Mouse (Mus musculus) MEL (cell line): ENCODE results near the gene Psmc3ip. TPM values are rescaled to one million over a fixed set of nuclear protein-coding genes. Genes with fewer than 3 reads are reported as not detected.

ENCODE experiments used
- DNase-seq: peaks from one replicate; pipeline ENCODE4 v3.0.0; 2011; ENCODE audit warnings: low read depth, low spot score
- H3K27ac ChIP-seq: 2 replicates; pipeline ENCODE4 v1.5.1; 2012; ENCODE audit warnings: low read depth, mild to moderate bottlenecking, control low read depth, low read length, moderate library complexity; ENCODE audit not compliant: control insufficient read depth
- H3K27me3 ChIP-seq, 2 experiments: fragments of 150-350 bp in 1 of 2; sonication (generic) in 1 of 2; 2 replicates each; pipeline ENCODE4 v1.6.1; 2012; ENCODE audit warnings: low read length in 2 of 2, mild to moderate bottlenecking in 2 of 2, improper control_type of control experiment in 1 of 2, moderate library complexity in 1 of 2; ENCODE audit not compliant: insufficient read depth in 2 of 2, control insufficient read depth in 1 of 2
- H3K36me3 ChIP-seq, 2 experiments: 2 replicates each; pipeline ENCODE4 v1.6.1; 2012 to 2014; ENCODE audit warnings: low read length in 2 of 2, improper control_type of control experiment in 1 of 2, inconsistent platforms in 1 of 2, mild to moderate bottlenecking in 1 of 2; ENCODE audit not compliant: insufficient read depth in 2 of 2, control insufficient read depth in 1 of 2
- H3K4me1 ChIP-seq, 2 experiments: fragments of 150-350 bp in 1 of 2; sonication (generic) in 1 of 2; 2 replicates each; pipeline ENCODE4 v1.6.1; 2012; ENCODE audit warnings: low read length in 2 of 2, improper control_type of control experiment in 1 of 2, mild to moderate bottlenecking in 1 of 2; ENCODE audit not compliant: insufficient read depth in 2 of 2, control insufficient read depth in 1 of 2
- H3K4me3 ChIP-seq, 2 experiments: fragments of 150-350 bp in 1 of 2; sonication (generic) in 1 of 2; 2 replicates each; pipeline ENCODE4 v1.5.1; 2012; ENCODE audit warnings: low read depth in 2 of 2, low read length in 2 of 2, mild to moderate bottlenecking in 2 of 2, moderate library complexity in 2 of 2, control low read depth in 1 of 2, improper control_type of control experiment in 1 of 2; ENCODE audit not compliant: control insufficient read depth in 1 of 2, insufficient read depth in 1 of 2
- H3K79me2 ChIP-seq: 2 replicates; pipeline ENCODE4 v1.6.1; 2012; ENCODE audit warnings: mild to moderate bottlenecking, low read length, moderate library complexity; ENCODE audit not compliant: control insufficient read depth, poor library complexity, insufficient read depth
- H3K9ac ChIP-seq: 2 replicates; pipeline ENCODE4 v1.6.1; 2012; ENCODE audit warnings: low read depth, mild to moderate bottlenecking, control low read depth, low read length, moderate library complexity; ENCODE audit not compliant: control insufficient read depth, poor library complexity, severe bottlenecking
- H3K9me3 ChIP-seq: fragments of 150-350 bp; sonication (generic); replicated peaks from 2 replicates; pipeline ENCODE4 v1.6.1; 2012; ENCODE audit warnings: mild to moderate bottlenecking, low read length, improper control_type of control experiment, moderate library complexity; ENCODE audit not compliant: insufficient read depth
- ELF1 ChIP-seq: IDR thresholded peaks from 2 replicates; pipeline ENCODE4 v1.6.1; 2014; ENCODE audit warnings: low read depth, mild to moderate bottlenecking, inconsistent platforms, low read length, improper control_type of control experiment, moderate library complexity
- ETS1 ChIP-seq: IDR thresholded peaks from 2 replicates; pipeline ENCODE4 v1.6.1; 2012; ENCODE audit warnings: low read depth, mild to moderate bottlenecking, inconsistent platforms, low read length, improper control_type of control experiment, moderate library complexity
- GABPA ChIP-seq: IDR thresholded peaks from 2 replicates; pipeline ENCODE4 v1.6.1; 2012; ENCODE audit warnings: low read depth, mild to moderate bottlenecking, inconsistent platforms, low read length, improper control_type of control experiment, moderate library complexity
- JUND ChIP-seq: IDR thresholded peaks from 2 replicates; pipeline ENCODE4 v1.6.1; 2011; ENCODE audit warnings: low read depth, mild to moderate bottlenecking, improper control_type of control experiment, low read length
- KAT2A ChIP-seq: conservative IDR thresholded peaks from 2 replicates; pipeline ENCODE4 v1.6.1; 2012; ENCODE audit warnings: low read depth, low read length, improper control_type of control experiment, inconsistent platforms
- MAZ ChIP-seq: IDR thresholded peaks from 2 replicates; pipeline ENCODE4 v1.6.1; 2012; ENCODE audit warnings: low read depth, mild to moderate bottlenecking, inconsistent platforms, low read length, improper control_type of control experiment
- MEF2A ChIP-seq: IDR thresholded peaks from 2 replicates; pipeline ENCODE4 v1.6.1; 2014; ENCODE audit warnings: low read depth, mild to moderate bottlenecking, inconsistent platforms, low read length, improper control_type of control experiment; ENCODE audit not compliant: poor library complexity, insufficient replicate concordance, severe bottlenecking; ENCODE audit errors: extremely low read depth
- MXI1 ChIP-seq: IDR thresholded peaks from 2 replicates; pipeline ENCODE4 v1.6.1; 2011; ENCODE audit warnings: mild to moderate bottlenecking, low read depth, low read length, improper control_type of control experiment
- NELFE ChIP-seq: IDR thresholded peaks from 2 replicates; pipeline ENCODE4 v1.6.1; 2011; ENCODE audit warnings: low read depth, low read length, improper control_type of control experiment
- POLR2AphosphoS2 ChIP-seq: IDR thresholded peaks from 2 replicates; pipeline ENCODE4 v1.6.1; 2011; ENCODE audit warnings: low read length, improper control_type of control experiment
- RCOR1 ChIP-seq: IDR thresholded peaks from 2 replicates; pipeline ENCODE4 v1.6.1; 2012; ENCODE audit warnings: low read depth, mild to moderate bottlenecking, inconsistent platforms, low read length, improper control_type of control experiment
- SIN3A ChIP-seq: IDR thresholded peaks from 2 replicates; pipeline ENCODE4 v1.6.1; 2012; ENCODE audit warnings: low read length, improper control_type of control experiment, inconsistent platforms
- SMC3 ChIP-seq: IDR thresholded peaks from 2 replicates; pipeline ENCODE4 v1.6.1; 2011; ENCODE audit warnings: low read depth, low read length, improper control_type of control experiment
- TAL1 ChIP-seq: IDR thresholded peaks from 2 replicates; pipeline ENCODE4 v1.6.1; 2012; ENCODE audit warnings: mild to moderate bottlenecking, inconsistent platforms, low read length, moderate library complexity, mixed read lengths
- TBP ChIP-seq: IDR thresholded peaks from 2 replicates; pipeline ENCODE4 v1.8.0; 2011; ENCODE audit warnings: low read depth, low read length, improper control_type of control experiment
- TCF12 ChIP-seq: IDR thresholded peaks from 2 replicates; pipeline ENCODE4 v1.6.1; 2014; ENCODE audit warnings: low read depth, mild to moderate bottlenecking, inconsistent platforms, low read length, improper control_type of control experiment, moderate library complexity
- USF1 ChIP-seq: IDR thresholded peaks from 2 replicates; pipeline ENCODE4 v1.6.1; 2014; ENCODE audit warnings: low read depth, mild to moderate bottlenecking, inconsistent platforms, low read length, improper control_type of control experiment, moderate library complexity
- ZC3H11A ChIP-seq: IDR thresholded peaks from 2 replicates; pipeline ENCODE4 v1.6.1; 2012; ENCODE audit warnings: low read depth, mild to moderate bottlenecking, inconsistent platforms, low read length, improper control_type of control experiment
- ZKSCAN1 ChIP-seq: IDR thresholded peaks from 2 replicates; pipeline ENCODE4 v1.6.1; 2012; ENCODE audit warnings: low read depth, mild to moderate bottlenecking, inconsistent platforms, low read length, improper control_type of control experiment, moderate library complexity
- polyA plus RNA-seq, 2 experiments: library from polyadenylated mRNA; stranded (reverse) in 1 of 2; unstranded in 1 of 2; fragments of >175 nt in 1 of 2; fragments of >200 nt in 1 of 2; gene quantifications; 2 replicates each; pipeline versions ENCODE4 v1.2.1 to v1.2.4; 2012; ENCODE audit warnings: low replicate concordance in 2 of 2, low read depth in 1 of 2; ENCODE audit not compliant: insufficient read length in 2 of 2, insufficient read depth in 1 of 2, missing spikeins in 1 of 2
- total RNA-seq: library from RNA; depleted of rRNA; stranded (reverse); fragments of 300-350 nt; gene quantifications from 2 replicates; pipeline ENCODE4 v1.2.3, GENCODE M21; 2012

Psmc3ip gene
- total and polyA plus RNA-seq, 3 experiments = 8.2 to 14.5 TPM; not detected in 1

- Histone ChIP-seq H3K36me3 (peaks cover 0 to 14% of the 10 kb centered on the region in 2 experiments; a peak in 2 of 4 replicates), H3K4me1 (peaks cover 10 to 19% of the 10 kb centered on the region in 2 experiments)
- no peak for TF ChIP-seq GABPA
- TF ChIP-seq ZKSCAN1 = no peak
- no peak for TF ChIP-seq MEF2A
- no peak for TF ChIP-seq USF1
- no peak for TF ChIP-seq SIN3A
- TF ChIP-seq JUND = no peak
- no peak for TF ChIP-seq SMC3
- no peak for TF ChIP-seq ETS1
- no peak for TF ChIP-seq ZC3H11A
- TF ChIP-seq KAT2A = no peak
- no peak for TF ChIP-seq MXI1
- no peak for TF ChIP-seq TAL1
- TF ChIP-seq MAZ = no peak
- TF ChIP-seq TCF12 = no peak
- no peak for TF ChIP-seq NELFE
- no peak for TF ChIP-seq ELF1
Measured at GRCm38 (mm10) chr11:101059473-101059872, 35.8 kb downstream of the Psmc3ip start.

GRCm38 (mm10) chr11:101058726-101059125 is 36.5 kb downstream of the Psmc3ip start:
- peaks cover 0 to 7% of the 10 kb centered on the region in 2 experiments; a peak in 2 of 4 replicates for H3K36me3 ChIP-seq
- H3K9me3 ChIP-seq = no peaks in the 10 kb centered on the region
- no peak for DNase-seq
- TF ChIP-seq SMC3 (no peak), POLR2AphosphoS2 (no peak), RCOR1 (no peak), TBP (no peak), SIN3A (no peak)
- H3K4me1 ChIP-seq = peaks cover 6 to 11% of the 10 kb centered on the region in 2 experiments
- H3K9ac ChIP-seq = no peak overlapping the region
- no peak overlapping the region for H3K27ac ChIP-seq
- no peak overlapping the region for H3K4me3 ChIP-seq
- no peaks in the 10 kb centered on the region for H3K79me2 ChIP-seq
- H3K27me3 ChIP-seq = no peaks in the 10 kb centered on the region

More at GRCm38 (mm10) chr11:101059473-101059872, 35.8 kb downstream of the Psmc3ip start:
- H3K79me2 ChIP-seq = no peaks in the 10 kb centered on the region
- H3K9me3 ChIP-seq = no peaks in the 10 kb centered on the region
- no peak overlapping the region for H3K4me3 ChIP-seq
- H3K9ac ChIP-seq = no peak overlapping the region
- DNase-seq = no peak
- H3K27ac ChIP-seq = no peak overlapping the region
- H3K27me3 ChIP-seq = no peaks in the 10 kb centered on the region
